18 mouse cellular contexts compared by ENCODE assay signal in the genomic region with DNA sequence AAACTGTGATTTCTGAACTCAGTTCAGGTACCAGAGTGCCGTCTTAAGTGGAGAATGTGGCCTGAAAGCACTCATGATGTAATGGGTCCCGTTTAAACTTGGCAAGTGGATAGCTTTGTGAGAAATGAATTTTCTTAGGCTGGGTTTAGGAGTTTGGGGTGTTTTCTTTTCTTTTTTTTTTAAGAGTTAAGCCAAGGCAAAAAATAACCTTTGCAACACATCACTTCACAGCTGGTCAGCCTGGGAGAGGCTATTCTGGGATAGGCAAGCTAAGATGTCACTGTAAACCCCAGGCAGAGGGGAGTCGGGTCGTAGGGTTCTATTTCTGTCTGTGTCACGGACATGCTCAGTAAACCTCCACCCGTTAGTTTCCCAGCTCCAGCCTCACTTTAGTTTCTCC.
A peak's percentile ranks its signal among the peaks of the same experiment; 100 is the strongest.
DNase-seq lines count a peak whose midpoint lies in the region; ATAC-seq and TF ChIP-seq lines count a peak whose summit lies in the region.
"Had no signal": no experiment of that assay in that cellular context is flagged by ENCODE, and none has a peak within 500 bp of the region (broad histone marks: within the 10 kb centered on the region; RNA-seq: fewer than 3 reads in every experiment).

No protein-coding gene starts in this region.

- no peak for TF ChIP-seq EP300 in heart, adult 2 months (IDR thresholded peaks at IDR 0.05; ENCODE audit: insufficient read depth, low read depth, low read length)
- no peak for TF ChIP-seq EP300 in CH12.LX (IDR thresholded peaks at IDR 0.05; ENCODE audit: low read length)
- TF ChIP-seq EP300 in heart, postnatal 0 days (IDR thresholded peaks at IDR 0.05; ENCODE audit: low read depth): no peak

- H3K9ac ChIP-seq in heart, adult 2 months (ENCODE audit: low read depth, low read length): no peak overlapping the region; the same call in 1 of the 2 replicates
- no peak overlapping the region for H3K9ac ChIP-seq in CH12.LX (ENCODE audit: insufficient read depth, low read depth)
- no peak overlapping the region for H3K9ac ChIP-seq in embryonic facial prominence, embryonic 15.5 days
- H3K9ac ChIP-seq in heart, postnatal 0 days (replicated peaks; ENCODE audit: low read depth, low read length): no peak overlapping the region
- H3K9ac ChIP-seq in forebrain, embryonic 15.5 days (replicated peaks): no peak overlapping the region
- H3K9ac ChIP-seq: hindbrain, embryonic 15.5 days; liver, embryonic 14.5 days; neural tube, embryonic 13.5 days; stomach, embryonic 15.5 days had no signal

- H3K36me3 ChIP-seq in heart, adult 2 months (ENCODE audit: control insufficient read depth, insufficient read depth, low read length): peaks cover 3% of the 10 kb centered on the region; the same call in 1 of the 2 replicates
- H3K36me3 ChIP-seq in CH12.LX (replicated peaks in 1 of 2; ENCODE audit: control insufficient read depth in 1 of 2, insufficient read depth in 1 of 2, low read length in 1 of 2): no peaks in the 10 kb centered on the region
- no peaks in the 10 kb centered on the region for H3K36me3 ChIP-seq in embryonic facial prominence, embryonic 15.5 days
- no peaks in the 10 kb centered on the region for H3K36me3 ChIP-seq in heart, postnatal 0 days (replicated peaks; ENCODE audit: control insufficient read depth, insufficient read depth, low read length)
- no peaks in the 10 kb centered on the region for H3K36me3 ChIP-seq in forebrain, embryonic 15.5 days
- H3K36me3 ChIP-seq: G1E; hindbrain, embryonic 15.5 days; neural tube, embryonic 13.5 days; stomach, embryonic 15.5 days had no signal

- no peaks in the 10 kb centered on the region for H3K27me3 ChIP-seq in heart, adult 2 months (ENCODE audit: control insufficient read depth, insufficient read depth, low read length)
- H3K27me3 ChIP-seq in CH12.LX (replicated peaks): no peaks in the 10 kb centered on the region
- no peaks in the 10 kb centered on the region for H3K27me3 ChIP-seq in embryonic facial prominence, embryonic 15.5 days
- H3K27me3 ChIP-seq in heart, postnatal 0 days (ENCODE audit: control insufficient read depth, insufficient read depth, low read length): no peaks in the 10 kb centered on the region
- H3K27me3 ChIP-seq in forebrain, embryonic 15.5 days: no peaks in the 10 kb centered on the region
- H3K27me3 ChIP-seq: hindbrain, embryonic 15.5 days; neural tube, embryonic 13.5 days; stomach, embryonic 15.5 days had no signal

- no peak for TF ChIP-seq RAD21 in CH12.LX (IDR thresholded peaks at IDR 0.05; ENCODE audit: low read depth, low read length)

- H3K4me1 ChIP-seq in heart, adult 2 months (ENCODE audit: control insufficient read depth, insufficient read depth, low read length): peaks cover 11% of the 10 kb centered on the region
- peaks cover 25 to 65% of the 10 kb centered on the region in 2 experiments for H3K4me1 ChIP-seq in CH12.LX (ENCODE audit: control insufficient read depth in 1 of 2, insufficient read depth in 2 of 2)
- H3K4me1 ChIP-seq in embryonic facial prominence, embryonic 15.5 days: peaks cover 41% of the 10 kb centered on the region
- peaks cover 20% of the 10 kb centered on the region for H3K4me1 ChIP-seq in heart, postnatal 0 days (ENCODE audit: control insufficient read depth, insufficient read depth)
- H3K4me1 ChIP-seq in forebrain, embryonic 15.5 days: peaks cover 15% of the 10 kb centered on the region

- H3K79me2 ChIP-seq in heart, adult 2 months (replicated peaks; ENCODE audit: control insufficient read depth, insufficient read depth, low read length): no peaks in the 10 kb centered on the region
- no peaks in the 10 kb centered on the region for H3K79me2 ChIP-seq in CH12.LX (replicated peaks; ENCODE audit: control insufficient read depth, extremely low read depth, insufficient read depth, poor library complexity, severe bottlenecking)

- H3K4me3 ChIP-seq in heart, adult 2 months: no peak overlapping the region
- no peak overlapping the region for H3K4me3 ChIP-seq in CH12.LX (replicated peaks in 1 of 3; ENCODE audit: low read depth in 2 of 3, low read length in 2 of 3, poor library complexity in 1 of 3)
- no peak overlapping the region for H3K4me3 ChIP-seq in embryonic facial prominence, embryonic 15.5 days (replicated peaks)
- no peak overlapping the region for H3K4me3 ChIP-seq in heart, postnatal 0 days (ENCODE audit: low read depth, low read length)
- H3K4me3 ChIP-seq in forebrain, embryonic 15.5 days: no peak overlapping the region
- H3K4me3 ChIP-seq: hindbrain, embryonic 15.5 days; neural tube, embryonic 13.5 days; stomach, embryonic 15.5 days had no signal

- ATAC-seq in embryonic facial prominence, embryonic 15.5 days (ENCODE audit: insufficient number of reproducible peaks, low FRiP score, low TSS enrichment, low read depth): no peak
- ATAC-seq in heart, postnatal 0 days (ENCODE audit: insufficient read depth, low read depth): peak; percentile 77
- ATAC-seq in forebrain, embryonic 15.5 days (replicated peaks): no peak
- ATAC-seq: forebrain, embryonic 14.5 days had no signal

- H3K27ac ChIP-seq in heart, adult 2 months: peak overlapping the region; percentile 81
- H3K27ac ChIP-seq in CH12.LX (ENCODE audit: insufficient read depth, low read depth): no peak overlapping the region
- H3K27ac ChIP-seq in embryonic facial prominence, embryonic 15.5 days (replicated peaks): peak overlapping the region; percentile 95; the same call in 1 of the 2 replicates
- H3K27ac ChIP-seq in heart, postnatal 0 days (ENCODE audit: low read depth): peak overlapping the region; percentile 69
- H3K27ac ChIP-seq in forebrain, embryonic 15.5 days (replicated peaks): no peak overlapping the region
- H3K27ac ChIP-seq: hindbrain, embryonic 15.5 days; liver, embryonic 14.5 days; neural tube, embryonic 13.5 days had no signal

- peak in 1 of 2 experiments; percentile 37 for DNase-seq in heart, adult 2 months
- DNase-seq in heart, postnatal 36 days: no peak
- no peak for DNase-seq in CH12.LX (ENCODE audit: extremely low read depth)
- DNase-seq in heart, postnatal 0 days (ENCODE audit: low spot score): peak; percentile 73
- DNase-seq in adrenal gland, adult 8-10 months: no peak
- DNase-seq in urinary bladder, postnatal 10 days (ENCODE audit: low spot score): no peak
- DNase-seq: adrenal gland, postnatal 14 days; cerebellum, adult 9-10 months; kidney, adult 11 months; kidney, postnatal 4 days had no signal

- no peak overlapping the region; the same call in none of the 2 replicates for H3K4me2 ChIP-seq in CH12.LX (ENCODE audit: insufficient read depth, low read depth, poor library complexity, severe bottlenecking)
- no peak overlapping the region for H3K4me2 ChIP-seq in embryonic facial prominence, embryonic 15.5 days (replicated peaks)
- H3K4me2 ChIP-seq in heart, postnatal 0 days (ENCODE audit: low read depth, low read length): no peak overlapping the region
- H3K4me2 ChIP-seq in forebrain, embryonic 15.5 days (replicated peaks): no peak overlapping the region
- H3K4me2 ChIP-seq: hindbrain, embryonic 15.5 days; neural tube, embryonic 13.5 days; stomach, embryonic 15.5 days had no signal

- no peaks in the 10 kb centered on the region for H3K9me3 ChIP-seq in CH12.LX (replicated peaks; ENCODE audit: low read length)
- H3K9me3 ChIP-seq in embryonic facial prominence, embryonic 15.5 days (replicated peaks): no peaks in the 10 kb centered on the region
- no peaks in the 10 kb centered on the region for H3K9me3 ChIP-seq in heart, postnatal 0 days (replicated peaks; ENCODE audit: control insufficient read depth, low read length)
- H3K9me3 ChIP-seq in forebrain, embryonic 15.5 days: no peaks in the 10 kb centered on the region
- H3K9me3 ChIP-seq: G1E; hindbrain, embryonic 15.5 days; neural tube, embryonic 13.5 days; stomach, embryonic 15.5 days had no signal

- 37% methylated on average over 6 of the region's 6 CpGs for WGBS in heart, adult 2 months
- WGBS in embryonic facial prominence, embryonic 15.5 days: 59% methylated on average over 6 of the region's 6 CpGs
- WGBS in heart, postnatal 0 days: 25% methylated on average over 6 of the region's 6 CpGs
- WGBS in forebrain, embryonic 15.5 days: 89% methylated on average over 6 of the region's 6 CpGs

- intact Hi-C loops in heart, adult 2 months (cut with DNase I): no loop called here
- intact Hi-C loops in heart, postnatal 36 days (cut with DNase I): loop anchor here (5.0 kb wide), 1 partner anchor 100 kb away; a partner anchor contains a TSS

- dilution Hi-C loops in CH12.LX (cut with MboI; ENCODE audit: extremely low pct_ligation_motif_present, extremely low pct_unique_long_range_greater_than_20kb, low sequenced_read_pairs): no loop called here

- TF ChIP-seq POLR2A in heart, adult 2 months (IDR thresholded peaks at IDR 0.05; ENCODE audit: insufficient read depth, low read depth, low read length): no peak
- no peak for TF ChIP-seq POLR2A in CH12.LX (IDR thresholded peaks at IDR 0.05; ENCODE audit: low read depth, low read length)

- TF ChIP-seq CTCF in heart, adult 2 months (IDR thresholded peaks at IDR 0.05): no peak
- TF ChIP-seq CTCF in CH12.LX (conservative IDR thresholded peaks at IDR 0.05 in 1 of 2, IDR thresholded peaks at IDR 0.05 in 1 of 2; ENCODE audit: low read depth in 2 of 2, low read length in 2 of 2): no peak
- no peak for TF ChIP-seq CTCF in heart, postnatal 0 days (IDR thresholded peaks at IDR 0.05; ENCODE audit: low read depth)

- in situ Hi-C loops in CH12.LX (cut with MboI; ENCODE audit: low pct_ligation_motif_present, low pct_unique_long_range_greater_than_20kb, low sequenced_read_pairs): no loop called here

TF ChIP-seq in CH12.LX, 34 proteins besides CTCF, POLR2A, EP300 and RAD21:
- TF ChIP-seq NRF1 (IDR thresholded peaks at IDR 0.05; ENCODE audit: low read depth, low read length) (no peak), MXI1 (IDR thresholded peaks at IDR 0.05; ENCODE audit: low read depth, low read length) (no peak), E2F4 (IDR thresholded peaks at IDR 0.05; ENCODE audit: insufficient replicate concordance, low read depth, low read length) (no peak), ZC3H11A (IDR thresholded peaks at IDR 0.05; ENCODE audit: low read depth, low read length) (no peak), TCF12 (IDR thresholded peaks at IDR 0.05; ENCODE audit: low read depth, low read length) (no peak), BHLHE40 (IDR thresholded peaks at IDR 0.05; ENCODE audit: low read depth, low read length) (0 out of 2 replicates have a peak, but pooled peaks have one; percentile 11), ETS1 (conservative IDR thresholded peaks at IDR 0.05; ENCODE audit: low read depth, low read length) (no peak), SMC3 (IDR thresholded peaks at IDR 0.05; ENCODE audit: low read depth, low read length) (no peak)

Comparison
In these comparisons a context has a peak if more than half of its experiments do, and no peak if none do; other contexts are left out.
1. H3K27ac ChIP-seq: peak in heart, adult 2 months (single experiment), embryonic facial prominence, embryonic 15.5 days (single experiment) and heart, postnatal 0 days (single experiment); none in CH12.LX (single experiment) and forebrain, embryonic 15.5 days (single experiment).